Mouse (Mus musculus) midbrain, embryonic 16.5 days (tissue): ENCODE measurements around the gene Gm20388. TPM values are rescaled to one million over a fixed set of nuclear protein-coding genes. Genes with fewer than 3 reads are reported as not detected.

Experiments
- ATAC-seq: fragments of 200-750 bp; cut with Nextera tagmentation; 2 replicates; pipeline ENCODE4 v1.8.0; 2017; ENCODE audit warnings: moderate TSS enrichment
- H3K27ac ChIP-seq: fragments of 300-500 bp; sonication (generic); 2 replicates; pipeline ENCODE4 v1.5.1; 2014; ENCODE audit warnings: mild to moderate bottlenecking, low read length, mixed read lengths
- H3K27me3 ChIP-seq: fragments of 300-500 bp; sonication (generic); 2 replicates; pipeline ENCODE4 v1.6.1; 2014; ENCODE audit warnings: low read depth, low read length, mixed read lengths; ENCODE audit not compliant: control insufficient read depth, insufficient read depth
- H3K36me3 ChIP-seq: fragments of 300-500 bp; sonication (generic); 2 replicates; pipeline ENCODE4 v1.6.1; 2014; ENCODE audit warnings: mild to moderate bottlenecking, low read length, moderate library complexity, mixed read lengths; ENCODE audit not compliant: control insufficient read depth, insufficient read depth
- H3K4me1 ChIP-seq: fragments of 300-500 bp; sonication (generic); 2 replicates; pipeline ENCODE4 v1.6.1; 2014; ENCODE audit warnings: mild to moderate bottlenecking, low read length, mixed read lengths; ENCODE audit not compliant: control insufficient read depth, insufficient read depth
- H3K4me2 ChIP-seq: fragments of 300-500 bp; sonication (generic); 2 replicates; pipeline ENCODE4 v1.6.1; 2014; ENCODE audit warnings: mild to moderate bottlenecking, low read length, mixed read lengths
- H3K4me3 ChIP-seq: fragments of 300-500 bp; sonication (generic); 2 replicates; pipeline ENCODE4 v1.5.1; 2014; ENCODE audit warnings: low read depth, mild to moderate bottlenecking, low read length, moderate library complexity, mixed read lengths
- H3K9ac ChIP-seq: fragments of 300-500 bp; sonication (generic); 2 replicates; pipeline ENCODE4 v1.6.1; 2014; ENCODE audit warnings: low read depth, low read length, mixed read lengths
- H3K9me3 ChIP-seq: fragments of 300-500 bp; sonication (generic); replicated peaks from 2 replicates; pipeline ENCODE4 v1.6.1; 2014; ENCODE audit warnings: mild to moderate bottlenecking, low read length, mixed read lengths; ENCODE audit not compliant: control insufficient read depth, poor library complexity, severe bottlenecking
- WGBS: fragments of 180-500 bp; shearing (Covaris S2); extraction: QIAGEN DNeasy Blood & Tissue Kit; methylation state at CpG from one replicate; pipeline ENCODE4 v1.1.7; 2014; 5-methylcytosine and 5-hydroxymethylcytosine counted together
- polyA plus RNA-seq: library from polyadenylated mRNA; unstranded; fragments of >200 nt; fragmentation: Nextera tagmentation; extraction: Ambion mirVana; gene quantifications from 2 replicates; pipeline ENCODE4 v1.2.1, GENCODE M21; 2015

Gm20388 gene
- polyA plus RNA-seq, 1 experiment from 2014 or later, result 7.5 TPM

- no peaks in the 10 kb centered on the region for H3K9me3 ChIP-seq
- no peaks in the 10 kb centered on the region for H3K36me3 ChIP-seq
- no peak for ATAC-seq
- H3K4me1 ChIP-seq, result peaks cover 13% of the 10 kb centered on the region
- no peak overlapping the region for H3K4me2 ChIP-seq
- WGBS, result 74% methylated on average over 9 of the region's 9 CpGs
- no peak overlapping the region for H3K4me3 ChIP-seq
- no peak overlapping the region for H3K27ac ChIP-seq
- H3K9ac ChIP-seq, result no peak overlapping the region
- peaks cover 8% of the 10 kb centered on the region; the same call in 1 of the 2 replicates for H3K27me3 ChIP-seq
These were observed 3220.4 kb downstream of the Gm20388 start for GRCm38 (mm10) chr8:123131041-123131440.

DNA sequence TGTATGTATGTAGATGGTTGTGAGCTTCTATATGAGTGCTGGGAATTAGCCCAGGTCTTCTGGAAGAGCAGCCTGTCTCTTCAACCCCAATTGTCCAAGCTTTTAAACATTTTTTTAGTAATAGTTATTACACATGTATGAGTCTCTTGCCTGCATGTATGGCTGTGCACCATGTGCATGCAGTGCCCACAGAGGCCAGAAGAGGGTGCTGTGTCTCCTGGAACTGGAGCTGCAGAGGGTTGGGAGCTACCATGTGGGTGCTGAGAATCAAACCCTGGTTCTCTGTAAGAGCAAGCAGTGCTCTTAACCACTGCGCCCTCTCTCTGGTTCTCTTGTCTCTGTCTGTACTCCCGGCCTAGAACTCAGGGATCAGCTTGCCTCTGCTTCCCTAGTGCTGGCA lies 3222.3 kb downstream of the Gm20388 start:
- 100% methylated on average over 2 of the region's 2 CpGs for WGBS
- H3K27me3 ChIP-seq, result no peaks in the 10 kb centered on the region
- no peak overlapping the region for H3K27ac ChIP-seq
- H3K36me3 ChIP-seq, result no peaks in the 10 kb centered on the region
- no peak for ATAC-seq
- H3K4me1 ChIP-seq, result peaks cover 15% of the 10 kb centered on the region
- no peaks in the 10 kb centered on the region for H3K9me3 ChIP-seq
- no peak overlapping the region for H3K9ac ChIP-seq
- H3K4me2 ChIP-seq, result no peak overlapping the region
- H3K4me3 ChIP-seq, result no peak overlapping the region

DNA sequence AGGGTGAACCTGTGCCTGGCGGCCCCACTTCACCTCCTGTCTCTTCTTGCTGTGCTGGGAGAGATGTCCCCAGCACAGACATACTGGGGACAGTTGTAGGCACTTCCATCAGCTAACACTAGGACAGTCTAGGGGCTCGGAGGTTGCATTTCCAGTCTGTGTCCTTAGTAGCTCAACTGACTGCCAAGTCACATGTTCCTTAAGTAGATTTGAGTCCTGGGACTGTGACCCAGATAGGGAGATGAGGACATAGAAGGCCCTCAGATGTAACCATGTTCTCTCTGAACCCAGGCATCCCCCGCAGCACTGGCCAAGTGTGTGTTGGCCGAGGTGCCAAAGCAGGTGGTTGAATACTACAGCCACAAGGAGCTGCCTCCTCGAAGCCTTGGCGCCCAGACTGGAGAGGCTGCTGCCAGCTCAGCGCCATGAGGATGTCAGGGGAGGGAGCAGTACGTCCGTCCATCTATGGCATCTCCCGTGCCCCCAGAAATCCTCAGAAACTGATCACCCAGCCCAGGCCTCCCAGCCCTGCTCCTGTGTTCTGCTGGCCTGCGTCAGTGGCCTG lies 3223.6 kb downstream of the Gm20388 start:
- ATAC-seq, result no peak

GRCm38 (mm10) chr8:123135406-123135805 lies 3224.8 kb downstream of the Gm20388 start:
- Histone ChIP-seq H3K27me3 (no peaks in the 10 kb centered on the region), H3K4me2 (peak overlapping the region; percentile 38), H3K9ac (0 out of 2 replicates have a peak overlapping the region, but pooled peaks have one; percentile 32), H3K4me3 (0 out of 2 replicates have a peak overlapping the region, but pooled peaks have one; percentile 4), H3K27ac (peak overlapping the region; percentile 86), H3K9me3 (no peaks in the 10 kb centered on the region), H3K4me1 (peaks cover 18% of the 10 kb centered on the region), H3K36me3 (no peaks in the 10 kb centered on the region)
- ATAC-seq, result peak; percentile 80
- 4% methylated on average over 7 of the region's 7 CpGs for WGBS

More for the DNA sequence above, 3223.6 kb downstream of the Gm20388 start:
- Histone ChIP-seq H3K4me3 (no peak overlapping the region), H3K4me2 (no peak overlapping the region), H3K4me1 (peaks cover 18% of the 10 kb centered on the region), H3K9me3 (no peaks in the 10 kb centered on the region), H3K36me3 (no peaks in the 10 kb centered on the region), H3K27ac (peak overlapping the region; percentile 83), H3K27me3 (no peaks in the 10 kb centered on the region), H3K9ac (no peak overlapping the region)
- WGBS, result 82% methylated on average over 11 of the region's 11 CpGs

- 37% methylated on average over 9 of the region's 9 CpGs for WGBS
- Histone ChIP-seq H3K36me3 (no peaks in the 10 kb centered on the region), H3K4me1 (peaks cover 18% of the 10 kb centered on the region), H3K4me3 (0 out of 2 replicates have a peak overlapping the region, but pooled peaks have one; percentile 4), H3K9me3 (no peaks in the 10 kb centered on the region), H3K27me3 (no peaks in the 10 kb centered on the region), H3K27ac (peak overlapping the region; percentile 86), H3K9ac (0 out of 2 replicates have a peak overlapping the region, but pooled peaks have one; percentile 32), H3K4me2 (peak overlapping the region; percentile 38)
- ATAC-seq, result peak; percentile 34
These were observed 3225.2 kb downstream of the Gm20388 start for GRCm38 (mm10) chr8:123135806-123136205.

DNA sequence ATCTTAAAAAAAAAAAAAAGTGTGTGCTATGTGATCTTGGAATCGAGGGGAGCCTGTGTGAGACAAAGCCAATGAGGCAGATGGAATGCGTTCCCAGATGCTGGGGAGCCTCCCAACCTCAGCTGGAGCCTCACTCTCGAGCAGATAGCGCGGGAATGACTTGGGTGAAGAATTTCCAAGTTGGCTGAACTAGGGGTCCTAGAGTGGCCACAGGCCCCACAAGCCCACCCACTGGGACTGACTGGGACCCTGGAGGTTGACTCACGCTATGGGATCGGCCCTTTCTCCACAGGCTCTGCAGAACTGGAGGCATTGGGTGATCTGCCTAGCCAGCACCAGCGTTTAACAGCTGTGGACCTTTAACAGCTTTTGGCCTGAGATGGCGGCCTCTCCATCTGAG lies 3225.6 kb downstream of the Gm20388 start:
- Histone ChIP-seq H3K9ac (no peak overlapping the region), H3K27me3 (no peaks in the 10 kb centered on the region), H3K27ac (no peak overlapping the region; the same call in 1 of the 2 replicates), H3K36me3 (no peaks in the 10 kb centered on the region), H3K4me1 (peaks cover 18% of the 10 kb centered on the region), H3K4me2 (no peak overlapping the region), H3K9me3 (no peaks in the 10 kb centered on the region), H3K4me3 (no peak overlapping the region)
- WGBS, result 85% methylated on average over 9 of the region's 9 CpGs
- ATAC-seq, result no peak

- Histone ChIP-seq H3K9me3 (no peaks in the 10 kb centered on the region), H3K4me3 (no peak overlapping the region), H3K4me1 (peaks cover 18% of the 10 kb centered on the region), H3K4me2 (no peak overlapping the region), H3K36me3 (no peaks in the 10 kb centered on the region), H3K27ac (no peak overlapping the region; the same call in 1 of the 2 replicates), H3K27me3 (no peaks in the 10 kb centered on the region), H3K9ac (no peak overlapping the region)
- WGBS, result 17% methylated on average over 2 of the region's 2 CpGs
- no peak for ATAC-seq
These were observed 3227.0 kb downstream of the Gm20388 start for GRCm38 (mm10) chr8:123137645-123138077.

- Histone ChIP-seq H3K4me2 (no peak overlapping the region), H3K4me1 (peaks cover 18% of the 10 kb centered on the region), H3K36me3 (no peaks in the 10 kb centered on the region), H3K9me3 (no peaks in the 10 kb centered on the region), H3K9ac (no peak overlapping the region), H3K4me3 (no peak overlapping the region), H3K27me3 (no peaks in the 10 kb centered on the region), H3K27ac (no peak overlapping the region)
- ATAC-seq, result no peak
- WGBS, result 63% methylated on average over 4 of the region's 4 CpGs
These were observed 3228.1 kb downstream of the Gm20388 start for GRCm38 (mm10) chr8:123138741-123139140.

- H3K4me2 ChIP-seq, result no peak overlapping the region
- H3K9ac ChIP-seq, result no peak overlapping the region
- H3K4me3 ChIP-seq, result no peak overlapping the region
- H3K27ac ChIP-seq, result no peak overlapping the region
- 75% methylated on average over 14 of the region's 14 CpGs for WGBS
- no peak for ATAC-seq
- no peaks in the 10 kb centered on the region for H3K9me3 ChIP-seq
- peaks cover 5% of the 10 kb centered on the region for H3K4me1 ChIP-seq
- no peaks in the 10 kb centered on the region for H3K36me3 ChIP-seq
- H3K27me3 ChIP-seq, result no peaks in the 10 kb centered on the region
These were observed 3231.3 kb downstream of the Gm20388 start for GRCm38 (mm10) chr8:123141741-123142462.
